Mouse (Mus musculus) testis, adult 2 months (tissue): Measurements from ENCODE around the gene Angptl7. TPM values are rescaled to one million over a fixed set of nuclear protein-coding genes. Genes with fewer than 3 reads are reported as not detected.
A peak's percentile ranks its signal among the peaks of the same experiment; 100 is the strongest.

Source experiments
- H3K27ac ChIP-seq: fragments of 200-500 bp; 2 replicates; pipeline ENCODE4 v1.5.1; 2012; ENCODE audit warnings: low read depth, low read length; ENCODE audit not compliant: control insufficient read depth, insufficient read depth
- H3K27me3 ChIP-seq: fragments of 200-500 bp; 2 replicates; pipeline ENCODE4 v1.6.1; 2012; ENCODE audit warnings: mild to moderate bottlenecking, low read length, moderate library complexity; ENCODE audit not compliant: control insufficient read depth, insufficient read depth
- H3K36me3 ChIP-seq: fragments of 200-500 bp; 2 replicates; pipeline ENCODE4 v1.6.1; 2012; ENCODE audit warnings: mild to moderate bottlenecking, low read length; ENCODE audit not compliant: control insufficient read depth, insufficient read depth
- H3K4me1 ChIP-seq: fragments of 200-500 bp; 2 replicates; pipeline ENCODE4 v1.6.1; 2012; ENCODE audit warnings: low read length; ENCODE audit not compliant: control insufficient read depth, insufficient read depth
- H3K4me3 ChIP-seq: fragments of 200-500 bp; 2 replicates; pipeline ENCODE4 v1.5.1; 2012; ENCODE audit warnings: low read depth, mild to moderate bottlenecking, low read length, moderate library complexity, mixed read lengths; ENCODE audit not compliant: control insufficient read depth
- CTCF ChIP-seq: fragments of 200-500 bp; IDR thresholded peaks from 2 replicates; pipeline ENCODE4 v1.5.1; 2012; ENCODE audit warnings: low read depth, mild to moderate bottlenecking, inconsistent platforms, low read length, moderate library complexity; ENCODE audit not compliant: control insufficient read depth, insufficient read depth, insufficient replicate concordance
- POLR2A ChIP-seq: fragments of 200-500 bp; IDR thresholded peaks from 2 replicates; pipeline ENCODE4 v1.6.1; 2012; ENCODE audit warnings: low read depth, mild to moderate bottlenecking, inconsistent platforms, low read length, moderate library complexity; ENCODE audit not compliant: control insufficient read depth
- polyA plus RNA-seq: library from polyadenylated mRNA; depleted of rRNA; stranded (reverse); fragments of >200 nt; gene quantifications from 2 replicates; pipeline ENCODE4 v1.2.3, GENCODE M21; 2012

Gene Angptl7
- polyA plus RNA-seq, 1 experiment, result 11.0 TPM

DNA sequence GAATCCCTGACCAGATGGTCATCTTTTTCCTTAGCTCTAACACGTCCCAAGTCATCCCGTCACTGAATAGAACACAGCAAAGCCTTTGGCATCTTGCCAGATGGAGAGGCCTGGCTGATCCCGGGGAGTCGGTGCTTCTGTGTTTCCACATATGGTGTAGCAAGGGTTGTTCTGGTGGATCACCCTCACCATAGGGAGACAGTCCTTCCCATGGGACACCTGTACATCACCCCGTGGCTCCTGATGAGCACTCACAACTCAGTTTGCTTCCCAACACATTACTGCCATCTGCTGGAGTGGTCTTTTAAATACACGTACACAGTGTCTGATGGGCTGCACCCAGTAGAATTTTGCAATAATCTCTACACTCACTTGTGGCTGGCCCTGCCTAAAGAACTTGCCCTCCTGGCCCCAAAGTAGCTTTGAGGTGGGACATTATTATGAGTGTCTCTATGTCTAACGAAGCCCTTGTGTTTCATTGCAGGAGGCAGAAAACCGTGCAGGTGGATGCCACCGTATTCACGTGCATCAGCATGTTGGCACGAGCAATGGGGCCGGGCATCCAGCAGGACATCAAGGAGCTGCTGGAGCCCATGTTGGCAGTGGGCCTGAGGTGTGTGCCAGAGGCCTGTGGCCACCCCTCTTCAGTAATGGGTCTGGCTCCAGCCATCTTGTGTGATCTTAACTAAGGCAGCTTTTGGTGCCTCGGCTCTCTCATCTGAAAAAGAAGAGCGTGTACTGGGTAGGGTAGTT is 36.9 kb downstream of the Angptl7 start:
- TF ChIP-seq CTCF (0 out of 2 replicates have a peak, but pooled peaks have one; percentile 1), POLR2A (no peak)
- H3K27me3 ChIP-seq, result no peaks in the 10 kb centered on the region
- peak overlapping the region; percentile 61; the same call in 1 of the 2 replicates for H3K27ac ChIP-seq
- no peak overlapping the region for H3K4me3 ChIP-seq
- peaks cover 3% of the 10 kb centered on the region for H3K36me3 ChIP-seq
- H3K4me1 ChIP-seq, result no peaks in the 10 kb centered on the region

DNA sequence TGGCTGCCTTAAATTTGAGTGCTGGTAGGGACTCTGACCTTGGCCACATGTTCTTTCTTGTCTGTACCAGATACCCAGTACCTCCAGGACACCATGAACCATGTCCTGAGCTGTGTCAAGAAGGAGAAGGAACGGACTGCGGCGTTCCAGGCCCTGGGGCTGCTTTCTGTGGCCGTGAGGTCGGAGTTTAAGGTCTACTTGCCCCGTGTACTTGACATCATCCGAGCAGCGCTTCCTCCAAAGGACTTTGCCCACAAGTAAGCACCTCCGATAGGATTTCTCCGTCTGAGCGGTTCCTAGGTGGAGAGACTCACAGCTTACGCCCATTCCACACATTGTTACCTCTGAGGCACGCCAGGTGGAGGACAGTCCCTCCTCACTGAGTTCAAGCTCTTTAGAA is 37.5 kb downstream of the Angptl7 start:
- Histone ChIP-seq H3K27me3 (no peaks in the 10 kb centered on the region), H3K27ac (peak overlapping the region; percentile 61; the same call in 1 of the 2 replicates), H3K36me3 (peaks cover 3% of the 10 kb centered on the region), H3K4me3 (no peak overlapping the region), H3K4me1 (no peaks in the 10 kb centered on the region)
- no peak for TF ChIP-seq CTCF
- TF ChIP-seq POLR2A, result no peak

DNA sequence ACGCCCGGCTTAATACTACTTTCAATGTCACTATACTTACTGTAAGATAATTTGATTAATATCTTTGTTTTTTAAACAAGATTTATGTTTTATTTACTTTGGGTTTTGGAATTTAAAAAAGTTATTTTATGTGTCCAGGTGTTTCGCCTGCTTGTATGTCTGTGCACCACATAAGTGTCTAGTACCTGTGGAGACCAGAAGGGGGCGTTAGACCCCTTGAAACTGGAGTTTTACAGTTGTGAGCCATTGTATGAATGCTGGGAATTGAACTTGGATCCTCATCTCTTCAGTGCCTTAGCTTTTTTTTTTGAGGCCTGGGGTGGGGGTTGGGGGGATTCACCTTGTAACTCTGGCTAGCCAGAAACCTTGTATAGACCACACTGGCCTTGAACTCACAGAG is 38.5 kb downstream of the Angptl7 start:
- H3K27ac ChIP-seq, result no peak overlapping the region

DNA sequence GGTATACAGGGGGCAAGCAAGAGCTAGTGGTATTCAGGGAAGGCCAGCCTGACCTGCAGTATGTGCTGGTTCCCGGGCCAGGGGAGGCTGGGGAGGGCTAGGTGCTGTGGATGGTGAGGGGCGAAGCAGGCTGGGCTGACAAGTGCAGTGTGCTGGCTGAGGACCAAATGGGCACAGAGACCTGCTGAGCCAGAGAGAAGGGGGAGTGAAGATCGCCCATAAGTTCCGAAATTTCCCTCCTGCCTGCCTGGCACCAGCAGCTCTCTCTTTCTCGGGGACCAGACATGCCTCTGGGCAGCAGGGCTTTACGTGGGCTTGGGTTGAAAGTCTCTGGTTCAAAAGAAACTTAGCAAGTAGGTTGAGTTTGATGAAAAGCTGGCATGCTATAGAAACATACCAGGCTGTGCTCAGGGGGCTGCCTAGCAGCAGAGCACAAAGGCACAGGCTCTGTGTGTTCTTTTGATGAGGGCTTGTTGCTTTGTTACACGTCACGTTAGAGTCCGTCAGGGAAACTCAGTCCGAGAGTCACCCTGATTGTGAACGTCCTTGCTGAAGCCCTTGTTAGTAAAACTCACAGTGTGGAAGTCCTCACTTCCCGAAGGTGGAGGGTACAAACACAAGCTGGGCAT is 39.5 kb downstream of the Angptl7 start:
- Histone ChIP-seq H3K36me3 (peaks cover 5% of the 10 kb centered on the region), H3K4me3 (no peak overlapping the region), H3K4me1 (no peaks in the 10 kb centered on the region), H3K27ac (no peak overlapping the region), H3K27me3 (no peaks in the 10 kb centered on the region)
- no peak for TF ChIP-seq CTCF
- TF ChIP-seq POLR2A, result no peak

More for the DNA sequence above, 38.5 kb downstream of the Angptl7 start:
- no peaks in the 10 kb centered on the region for H3K27me3 ChIP-seq
- no peaks in the 10 kb centered on the region for H3K4me1 ChIP-seq
- H3K36me3 ChIP-seq, result peaks cover 5% of the 10 kb centered on the region
- no peak overlapping the region for H3K4me3 ChIP-seq
- TF ChIP-seq CTCF (no peak), POLR2A (no peak)

DNA sequence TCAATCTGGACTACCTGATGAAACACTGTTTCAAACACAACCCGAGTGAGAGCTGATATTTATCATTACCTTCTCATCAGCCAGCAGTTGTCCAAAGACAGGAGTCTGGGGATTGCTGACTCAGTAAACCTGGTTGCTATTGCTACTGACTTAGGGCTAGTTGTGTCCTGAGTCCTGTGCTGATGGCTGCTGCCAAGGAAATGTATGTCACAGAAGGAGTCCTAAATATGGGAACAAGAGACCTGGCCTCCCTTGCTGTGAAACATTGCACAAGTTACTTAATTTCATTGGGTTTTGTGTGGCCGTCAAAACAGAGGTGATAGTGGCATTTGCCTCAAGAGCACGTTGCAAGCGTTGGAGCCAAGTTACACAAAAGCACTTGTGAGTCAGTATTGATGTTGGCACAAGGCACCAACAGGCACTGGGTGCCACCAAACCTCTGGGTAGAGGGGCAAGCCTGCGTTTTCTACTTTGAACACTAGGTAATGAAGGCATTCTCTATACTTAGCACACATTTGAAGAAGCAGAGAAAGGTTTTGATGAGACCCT is 44.7 kb downstream of the Angptl7 start:
- Histone ChIP-seq H3K36me3 (peaks cover 11% of the 10 kb centered on the region), H3K4me3 (no peak overlapping the region), H3K27ac (no peak overlapping the region), H3K27me3 (no peaks in the 10 kb centered on the region), H3K4me1 (no peaks in the 10 kb centered on the region)
- TF ChIP-seq CTCF, result no peak
- TF ChIP-seq POLR2A, result no peak

DNA sequence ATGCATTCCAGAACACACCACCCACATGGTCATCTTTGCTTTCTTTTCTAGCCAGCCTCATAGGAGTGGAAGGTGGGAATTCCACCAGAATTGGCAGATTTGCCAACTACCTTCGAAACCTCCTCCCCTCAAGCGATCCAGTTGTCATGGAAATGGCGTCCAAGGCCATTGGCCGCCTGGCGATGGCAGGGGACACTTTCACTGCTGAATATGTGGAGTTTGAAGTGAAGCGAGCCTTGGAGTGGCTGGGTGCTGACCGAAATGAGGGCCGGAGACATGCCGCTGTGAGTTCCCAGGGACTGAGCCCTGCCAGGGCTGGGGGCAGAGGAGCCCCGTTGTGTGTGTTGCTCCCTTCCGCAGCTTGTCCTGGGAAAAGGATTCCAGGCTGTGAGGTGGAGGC is 46.6 kb downstream of the Angptl7 start:
- no peak for TF ChIP-seq CTCF
- TF ChIP-seq POLR2A, result no peak
- Histone ChIP-seq H3K27me3 (no peaks in the 10 kb centered on the region), H3K27ac (no peak overlapping the region), H3K4me3 (no peak overlapping the region), H3K36me3 (peaks cover 11% of the 10 kb centered on the region), H3K4me1 (peaks cover 3% of the 10 kb centered on the region; the same call in 1 of the 2 replicates)

DNA sequence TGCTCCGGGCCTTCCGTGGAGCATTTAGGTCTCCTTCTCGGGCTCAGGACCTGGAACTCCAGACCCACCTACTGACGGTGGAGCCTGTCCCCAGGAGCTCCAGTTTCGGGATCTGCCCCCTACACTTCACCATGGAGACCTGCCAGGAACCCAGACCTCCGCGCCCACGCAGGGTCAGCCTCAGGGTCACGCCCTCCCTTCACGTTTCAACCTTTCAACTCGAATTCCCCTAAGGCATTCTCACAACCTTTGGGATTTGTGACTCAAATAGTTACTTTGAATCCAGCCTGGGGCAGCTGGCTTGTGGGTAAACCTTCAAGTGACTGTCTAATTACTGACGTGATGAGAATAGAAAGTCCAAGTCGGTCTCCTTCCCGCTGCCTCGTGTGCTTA is 51.4 kb downstream of the Angptl7 start:
- H3K36me3 ChIP-seq, result peaks cover 9% of the 10 kb centered on the region
- peaks cover 8% of the 10 kb centered on the region for H3K4me1 ChIP-seq
- peak overlapping the region; percentile 96 for H3K4me3 ChIP-seq
- H3K27me3 ChIP-seq, result no peaks in the 10 kb centered on the region
- H3K27ac ChIP-seq, result peak overlapping the region; percentile 88
- TF ChIP-seq CTCF, result no peak
- TF ChIP-seq POLR2A, result no peak
